Mouse (Mus musculus): ENCODE measurements at regions not wholly inside any gene's neighbourhood (a gene's known extent, or its start where the extent isn't known, plus 50 kb on each side); places are given as distances from the start of the nearest gene placed in this dataset.

DNA sequence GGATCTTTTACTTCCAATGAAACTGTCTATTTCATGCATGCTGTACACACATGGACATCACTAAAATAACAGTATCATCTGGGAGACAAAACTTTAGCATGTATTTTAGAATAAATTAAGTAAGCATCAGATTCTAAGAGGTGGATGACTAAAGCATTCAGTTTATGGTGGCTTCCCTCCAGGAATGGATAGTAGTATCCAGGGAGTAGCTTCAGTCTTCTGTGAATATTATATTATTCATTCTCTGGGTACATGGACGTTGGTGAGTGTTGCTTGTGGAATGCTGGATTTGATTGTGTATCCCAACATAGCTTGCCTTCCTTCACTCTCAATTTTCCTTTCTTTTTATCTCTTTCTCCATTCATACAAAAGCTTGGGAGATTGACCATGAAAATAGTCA is 630.0 kb downstream of the Ppargc1a start:
- Histone ChIP-seq H3K36me3 (ENCODE audit: insufficient read depth, low read length) (no peaks in the 10 kb centered on the region), H3K27me3 (ENCODE audit: insufficient read depth, low read length) (no peaks in the 10 kb centered on the region), H3K27ac (no peak overlapping the region), H3K9ac (ENCODE audit: low read depth, low read length) (no peak overlapping the region), H3K4me1 (replicated peaks; ENCODE audit: insufficient read depth, low read length) (no peaks in the 10 kb centered on the region), H3K4me2 (ENCODE audit: low read length) (no peak overlapping the region), H3K9me3 (replicated peaks; ENCODE audit: low read length) (no peaks in the 10 kb centered on the region), H3K4me3 (replicated peaks; ENCODE audit: low read depth, low read length) (no peak overlapping the region)
- ATAC-seq (replicated peaks; ENCODE audit: low FRiP score, low read depth) = no peak
- no peak for TF ChIP-seq CTCF (IDR thresholded peaks at IDR 0.05; ENCODE audit: low read depth)
- WGBS = 70% methylated on average over 1 of the region's 1 CpGs
- DNase-seq (ENCODE audit: low spot score) = no peak

DNA sequence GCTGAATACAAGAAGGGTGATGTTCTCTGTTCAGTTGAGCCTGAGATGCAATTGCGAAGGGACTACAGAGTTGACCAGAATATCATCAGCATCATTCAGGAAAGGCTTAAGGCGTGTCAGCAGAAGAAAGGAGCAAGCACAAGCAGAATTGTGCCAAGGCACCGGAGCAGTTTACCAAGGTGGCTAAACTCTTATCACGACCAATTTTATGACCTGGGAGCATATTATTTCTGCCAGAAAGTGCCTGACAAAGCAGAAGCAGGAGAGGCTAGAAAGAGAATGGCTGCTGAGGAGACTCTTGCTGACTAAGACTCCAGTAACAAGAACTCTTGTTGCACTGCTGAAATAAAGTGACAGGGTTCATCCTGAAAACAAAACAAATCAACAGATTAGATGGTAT is 645.9 kb downstream of the Ppargc1a start:
- H3K27me3 ChIP-seq (ENCODE audit: insufficient read depth, low read length) = no peaks in the 10 kb centered on the region
- no peaks in the 10 kb centered on the region for H3K9me3 ChIP-seq (replicated peaks; ENCODE audit: low read length)
- H3K4me1 ChIP-seq (replicated peaks; ENCODE audit: insufficient read depth, low read length) = no peaks in the 10 kb centered on the region
- WGBS = 83% methylated on average over 4 of the region's 4 CpGs
- no peaks in the 10 kb centered on the region for H3K36me3 ChIP-seq (ENCODE audit: insufficient read depth, low read length)
- no peak for DNase-seq (ENCODE audit: low spot score)
- no peak for TF ChIP-seq CTCF (IDR thresholded peaks at IDR 0.05; ENCODE audit: low read depth)
- ATAC-seq (replicated peaks; ENCODE audit: low FRiP score, low read depth) = no peak
- no peak overlapping the region for H3K4me2 ChIP-seq (ENCODE audit: low read length)
- no peak overlapping the region for H3K4me3 ChIP-seq (replicated peaks; ENCODE audit: low read depth, low read length)
- no peak overlapping the region for H3K27ac ChIP-seq
- no peak overlapping the region for H3K9ac ChIP-seq (ENCODE audit: low read depth, low read length)

DNA sequence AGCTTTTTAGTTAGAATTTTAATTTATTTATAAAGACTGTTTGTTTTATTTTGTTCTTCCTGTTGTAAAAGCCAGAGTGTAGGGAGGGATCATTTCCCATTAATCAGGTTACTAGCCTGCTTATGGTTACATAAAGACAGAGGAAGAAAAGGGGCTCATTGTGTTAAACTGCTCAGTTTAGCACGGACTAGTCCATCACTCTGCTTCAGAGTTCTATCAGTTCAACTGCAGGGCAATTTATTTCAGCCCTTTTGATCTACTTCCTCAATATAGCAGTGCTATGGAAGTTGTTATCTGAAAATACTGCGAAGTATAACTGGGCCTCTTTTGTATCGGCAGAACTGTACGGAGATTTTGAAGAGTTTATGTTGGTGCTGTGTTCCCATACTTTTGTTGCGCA is 651.2 kb downstream of the Ppargc1a start:
- no peak for DNase-seq (ENCODE audit: low spot score)
- WGBS = 62% methylated on average over 5 of the region's 5 CpGs
- H3K9ac ChIP-seq (ENCODE audit: low read depth, low read length) = no peak overlapping the region

DNA sequence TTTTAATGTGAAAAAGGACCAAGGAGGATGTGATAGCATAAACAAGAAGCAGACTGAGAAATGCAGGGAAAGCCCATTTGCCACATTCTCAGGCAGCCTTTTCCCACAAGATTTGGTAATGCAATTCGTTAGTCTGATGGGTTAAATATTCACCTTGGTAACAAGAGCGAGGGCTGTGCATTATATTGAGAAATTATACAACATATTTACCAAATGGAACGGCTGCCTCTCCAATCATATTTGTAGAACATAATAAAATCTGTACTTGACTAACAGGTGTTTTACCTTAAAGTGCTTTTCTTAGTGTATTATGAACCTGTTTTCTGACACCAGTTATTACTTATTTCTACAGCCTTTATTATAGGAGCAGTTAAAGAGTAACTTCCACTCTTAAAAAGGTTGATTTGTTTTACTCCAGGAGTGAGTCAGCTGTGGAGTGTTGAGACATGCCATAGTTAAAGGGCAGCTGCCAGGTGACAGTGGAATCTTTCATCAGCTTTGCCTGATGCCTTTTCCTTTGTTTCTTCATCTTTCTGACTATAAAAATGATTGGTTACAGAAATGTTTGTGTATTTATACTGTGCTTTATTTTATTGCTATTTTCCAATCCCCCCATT is 652.2 kb downstream of the Ppargc1a start:
- no peak for ATAC-seq (replicated peaks; ENCODE audit: low FRiP score, low read depth)
- TF ChIP-seq CTCF (IDR thresholded peaks at IDR 0.05; ENCODE audit: low read depth) = no peak
- H3K9me3 ChIP-seq (replicated peaks; ENCODE audit: low read length) = no peaks in the 10 kb centered on the region
- no peaks in the 10 kb centered on the region for H3K27me3 ChIP-seq (ENCODE audit: insufficient read depth, low read length)
- H3K4me2 ChIP-seq (ENCODE audit: low read length) = no peak overlapping the region
- H3K27ac ChIP-seq = no peak overlapping the region
- 53% methylated on average over 3 of the region's 3 CpGs for WGBS
- H3K4me3 ChIP-seq (replicated peaks; ENCODE audit: low read depth, low read length) = no peak overlapping the region
- no peaks in the 10 kb centered on the region for H3K4me1 ChIP-seq (replicated peaks; ENCODE audit: insufficient read depth, low read length)
- H3K9ac ChIP-seq (ENCODE audit: low read depth, low read length) = no peak overlapping the region
- peak; percentile 33 for DNase-seq (ENCODE audit: low spot score)
- no peaks in the 10 kb centered on the region for H3K36me3 ChIP-seq (ENCODE audit: insufficient read depth, low read length)

More for the DNA sequence above, 651.2 kb downstream of the Ppargc1a start:
- Histone ChIP-seq H3K4me3 (replicated peaks; ENCODE audit: low read depth, low read length) (no peak overlapping the region), H3K9me3 (replicated peaks; ENCODE audit: low read length) (no peaks in the 10 kb centered on the region), H3K4me1 (replicated peaks; ENCODE audit: insufficient read depth, low read length) (no peaks in the 10 kb centered on the region), H3K27me3 (ENCODE audit: insufficient read depth, low read length) (no peaks in the 10 kb centered on the region), H3K4me2 (ENCODE audit: low read length) (no peak overlapping the region), H3K27ac (no peak overlapping the region), H3K36me3 (ENCODE audit: insufficient read depth, low read length) (no peaks in the 10 kb centered on the region)
- TF ChIP-seq CTCF (IDR thresholded peaks at IDR 0.05; ENCODE audit: low read depth) = no peak
- no peak for ATAC-seq (replicated peaks; ENCODE audit: low FRiP score, low read depth)

DNA sequence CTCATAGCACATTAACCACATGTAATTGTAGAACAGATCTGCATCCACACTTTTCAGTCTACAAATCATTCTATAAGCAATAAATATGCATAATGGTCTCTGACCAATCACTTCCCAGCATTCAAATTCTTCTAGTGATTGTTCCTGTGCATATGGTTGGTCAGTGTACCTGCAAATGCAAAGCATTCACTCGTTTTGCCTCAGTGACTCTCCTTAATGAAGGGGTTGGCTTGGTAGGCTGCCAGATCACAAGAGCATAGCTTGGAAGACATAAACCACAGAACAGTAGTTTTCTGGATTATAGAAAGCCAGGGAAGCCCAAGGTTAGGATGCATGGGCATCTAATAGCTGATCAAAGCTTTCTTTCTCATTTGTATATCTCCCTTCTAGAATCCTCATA is 662.7 kb downstream of the Ppargc1a start:
- Histone ChIP-seq H3K27ac (no peak overlapping the region), H3K4me1 (replicated peaks; ENCODE audit: insufficient read depth, low read length) (no peaks in the 10 kb centered on the region), H3K4me3 (replicated peaks; ENCODE audit: low read depth, low read length) (no peak overlapping the region), H3K4me2 (ENCODE audit: low read length) (no peak overlapping the region), H3K27me3 (ENCODE audit: insufficient read depth, low read length) (no peaks in the 10 kb centered on the region), H3K9ac (ENCODE audit: low read depth, low read length) (no peak overlapping the region), H3K36me3 (ENCODE audit: insufficient read depth, low read length) (no peaks in the 10 kb centered on the region), H3K9me3 (replicated peaks; ENCODE audit: low read length) (no peaks in the 10 kb centered on the region)
- peak; percentile 2 for DNase-seq (ENCODE audit: low spot score)
- 36% methylated on average over 1 of the region's 1 CpGs for WGBS
- no peak for ATAC-seq (replicated peaks; ENCODE audit: low FRiP score, low read depth)
- no peak for TF ChIP-seq CTCF (IDR thresholded peaks at IDR 0.05; ENCODE audit: low read depth)

All from kidney, postnatal 0 days (tissue).